Mouse (Mus musculus) thymus, postnatal 0 days (tissue): ENCODE measurements around the gene Cbx1. TPM values are rescaled to one million over a fixed set of nuclear protein-coding genes. Genes with fewer than 3 reads are reported as not detected.

Source experiments
- DNase-seq: peaks from one replicate; pipeline ENCODE4 v3.0.0-alpha.2; 2015; ENCODE audit warnings: low spot score
- polyA plus RNA-seq: library from polyadenylated mRNA; unstranded; fragments of >200 nt; fragmentation: Nextera tagmentation; extraction: Ambion mirVana; gene quantifications from 2 replicates; pipeline ENCODE4 v1.2.1, GENCODE M21; 2015

The Cbx1 gene
- polyA plus RNA-seq: 129 and 132 TPM in 2 replicates

GRCm38 (mm10) chr11:96788871-96789795, at the start of gene Cbx1:
Gene Cbx1, plus strand, starts transcription at chr11:96789127.
- DNase-seq: peak; percentile 90

DNA sequence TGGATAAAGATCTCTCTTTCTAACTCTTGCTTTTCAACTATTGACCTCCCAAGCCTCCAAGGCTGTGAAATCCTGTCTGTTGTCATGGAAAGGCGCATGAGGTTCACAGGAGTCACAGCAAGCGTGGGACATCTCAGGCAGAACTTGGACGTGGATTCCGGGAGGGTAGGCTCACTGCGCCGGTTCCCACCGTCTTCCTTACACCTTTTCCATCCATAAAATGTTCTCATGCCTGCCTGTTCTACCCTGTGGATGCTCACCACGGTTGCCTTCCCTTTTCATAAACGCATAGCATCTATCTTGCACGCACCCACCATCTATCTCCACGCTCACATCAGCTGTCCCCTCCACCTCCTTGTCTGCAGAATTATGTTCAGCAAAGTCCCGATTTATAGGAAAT, 48.1 kb upstream of the Cbx1 start:
- DNase-seq: no peak

DNA sequence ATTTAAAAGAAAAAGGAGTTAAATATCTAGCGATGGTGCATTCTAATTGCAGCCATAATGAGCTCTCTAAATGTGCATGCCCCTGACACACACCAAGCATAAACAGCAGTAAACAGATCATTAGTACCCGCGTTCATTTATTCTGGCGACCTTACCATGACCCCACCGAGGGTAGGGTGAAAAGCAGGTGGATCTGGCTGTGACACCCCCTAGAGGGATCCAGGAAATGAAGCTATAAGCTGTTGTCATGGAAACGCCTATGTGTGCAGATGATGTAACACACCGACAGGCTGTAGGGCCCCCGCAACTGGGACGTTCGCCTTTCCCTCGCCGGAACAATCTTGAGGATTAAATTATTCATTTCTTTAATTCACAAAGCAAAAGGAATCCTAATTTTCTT, 46.9 kb upstream of the Cbx1 start:
- DNase-seq: no peak

DNA sequence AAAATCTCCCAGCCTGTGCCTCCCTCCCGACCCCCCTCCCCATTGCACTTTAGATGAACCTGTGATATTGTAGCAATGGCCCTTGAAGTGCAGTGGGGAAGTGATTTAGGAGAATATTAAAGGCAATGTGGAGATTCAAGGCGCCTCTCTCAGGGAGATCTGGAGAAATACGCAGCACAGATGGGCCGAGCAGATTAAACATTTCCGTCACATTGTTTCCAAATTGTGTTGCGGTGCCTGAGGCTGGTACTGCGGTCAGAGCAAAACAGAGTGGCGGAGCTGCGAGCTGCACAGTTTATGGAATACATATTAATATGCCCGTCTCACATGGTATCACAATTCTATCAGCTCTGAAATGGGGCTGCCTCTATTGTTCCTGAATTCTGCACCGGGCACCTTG, 45.9 kb upstream of the Cbx1 start:
- DNase-seq: no peak

DNA sequence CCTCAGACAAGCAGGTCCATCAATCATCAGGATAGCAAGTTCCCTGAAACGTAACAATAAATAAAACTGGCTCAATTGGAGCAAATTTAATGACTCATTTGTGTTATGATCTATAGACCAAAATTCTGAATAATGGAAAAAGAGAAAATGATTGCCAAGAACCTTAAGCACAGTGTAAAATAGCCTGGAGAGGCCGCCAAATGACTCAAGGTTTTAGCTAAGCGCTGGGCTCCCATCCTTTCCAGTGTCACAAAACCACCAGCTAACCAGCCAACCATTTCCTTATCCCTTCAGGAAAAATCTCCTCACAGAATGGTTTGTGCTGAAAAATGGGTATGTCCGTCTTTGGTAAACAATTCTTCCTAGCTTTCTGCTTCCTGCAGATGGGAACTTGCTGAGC, 45.0 kb upstream of the Cbx1 start:
- DNase-seq: no peak

GRCm38 (mm10) chr11:96746648-96747047, 42.3 kb upstream of the Cbx1 start:
- no peak for DNase-seq

GRCm38 (mm10) chr11:96747555-96747954, 41.4 kb upstream of the Cbx1 start:
- DNase-seq: no peak

DNA sequence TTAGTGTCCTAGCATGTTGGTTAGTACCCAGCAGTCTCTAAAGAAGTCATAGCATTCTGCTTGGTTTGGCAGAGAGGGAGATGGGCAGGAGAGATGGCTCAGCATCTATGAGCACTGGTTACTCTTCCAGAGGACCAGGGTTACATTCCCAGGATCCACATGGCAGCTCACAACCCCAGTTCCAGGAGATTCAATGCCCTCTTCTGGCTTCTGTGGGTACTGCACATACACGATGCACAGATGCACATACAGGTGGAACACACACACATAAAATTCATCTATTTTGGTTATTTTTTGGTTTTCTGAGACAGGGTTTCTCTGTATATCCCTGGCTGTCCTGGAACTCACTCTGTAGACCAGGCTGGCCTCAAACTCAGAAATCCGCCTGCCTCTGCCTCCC, 33.6 kb upstream of the Cbx1 start:
- DNase-seq: no peak

DNA sequence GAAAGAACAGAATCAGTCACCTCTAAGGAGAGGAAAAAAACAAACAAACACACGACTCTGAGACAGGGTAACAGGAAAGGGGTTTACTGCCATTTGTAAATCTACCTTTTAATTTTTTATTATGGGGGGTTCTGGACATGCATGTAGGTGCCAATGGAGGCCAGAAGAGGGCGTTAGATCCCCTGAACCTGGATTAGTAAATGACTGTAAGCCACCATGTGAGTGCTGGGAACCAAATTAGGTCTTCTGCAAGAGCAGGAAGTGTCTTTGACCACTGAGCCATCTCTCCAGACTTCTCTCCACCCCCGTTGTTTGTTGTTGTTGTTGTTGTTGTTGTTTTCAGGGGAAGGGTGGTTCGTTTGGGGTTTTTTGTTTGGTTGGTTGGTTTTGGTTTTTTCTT, 31.5 kb upstream of the Cbx1 start:
- DNase-seq: no peak

- no peak for DNase-seq
Measured at GRCm38 (mm10) chr11:96758402-96758801, 30.5 kb upstream of the Cbx1 start.

DNA sequence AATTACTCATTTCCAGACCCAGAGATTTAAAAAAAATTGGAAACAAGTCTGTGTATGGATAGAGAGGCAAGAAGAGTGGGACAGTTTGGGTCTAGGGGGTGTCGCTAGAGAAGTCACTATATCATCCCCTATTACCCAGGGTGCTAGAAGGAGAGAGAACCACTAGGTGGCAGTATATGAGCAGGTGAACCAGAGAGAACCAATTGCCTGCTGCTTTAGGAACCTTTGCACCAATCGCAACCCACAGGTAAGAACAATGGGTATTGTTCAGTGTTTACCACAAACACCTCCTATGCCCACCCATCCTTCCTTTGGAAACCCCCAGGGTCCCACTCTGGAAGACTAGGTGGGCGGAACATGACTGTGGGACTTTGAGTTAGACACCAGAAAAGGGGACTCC, 28.9 kb upstream of the Cbx1 start:
- peak; percentile 75 for DNase-seq

DNA sequence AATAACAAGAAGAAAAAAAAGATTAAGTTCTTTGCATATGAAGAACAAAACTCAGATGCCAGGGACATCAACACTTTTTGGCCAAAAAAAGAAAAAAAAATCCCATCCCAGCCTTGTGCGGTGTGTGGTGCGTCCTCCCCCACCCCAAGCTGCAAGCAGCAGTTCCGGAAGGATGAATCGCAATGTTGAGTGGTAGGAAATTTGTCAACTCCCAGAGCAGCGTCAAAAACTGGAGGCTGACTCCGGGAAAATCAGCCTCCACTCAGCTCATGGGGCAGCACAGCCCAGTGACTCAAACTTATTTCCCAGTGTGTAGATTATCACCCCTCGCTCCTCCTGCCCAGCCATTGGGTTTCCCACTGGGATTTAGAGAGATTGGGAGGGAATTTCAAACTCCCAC, 26.9 kb upstream of the Cbx1 start:
- DNase-seq: no peak

DNA sequence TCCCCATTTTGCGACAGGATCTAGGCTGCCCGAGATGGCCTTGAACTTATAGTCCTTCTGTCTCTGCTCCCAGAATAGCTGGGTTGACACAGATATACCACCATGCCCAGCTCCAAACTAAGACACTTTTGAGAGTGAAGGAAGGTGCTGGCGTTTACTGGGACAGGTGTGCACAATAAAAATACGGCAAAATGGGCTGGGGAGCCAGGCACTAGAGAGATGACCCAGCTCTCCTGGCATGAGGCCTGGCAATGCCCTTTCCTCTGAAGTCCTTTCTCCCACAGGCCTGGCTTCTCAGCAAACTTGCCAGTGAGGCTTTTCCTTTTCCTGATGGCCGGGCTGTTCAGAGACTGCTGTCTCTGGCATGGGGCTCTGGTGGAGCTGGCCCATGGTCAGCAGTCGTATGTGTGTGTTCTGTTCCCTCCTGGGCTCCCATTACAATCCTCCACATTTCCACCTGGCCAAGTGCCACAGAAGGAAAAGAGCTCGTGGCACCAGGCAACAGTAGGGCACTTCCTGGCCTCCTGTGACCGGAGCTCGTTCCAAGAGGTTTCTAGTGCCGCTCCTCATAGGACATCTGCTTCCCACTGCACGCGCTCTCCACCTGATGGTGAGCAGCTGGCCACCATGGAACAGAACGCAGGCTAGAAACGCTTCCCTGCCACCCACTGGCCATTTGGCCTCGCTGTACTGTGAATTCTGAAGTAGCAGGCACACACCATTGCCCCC, 26.0 kb upstream of the Cbx1 start:
- DNase-seq: no peak

DNA sequence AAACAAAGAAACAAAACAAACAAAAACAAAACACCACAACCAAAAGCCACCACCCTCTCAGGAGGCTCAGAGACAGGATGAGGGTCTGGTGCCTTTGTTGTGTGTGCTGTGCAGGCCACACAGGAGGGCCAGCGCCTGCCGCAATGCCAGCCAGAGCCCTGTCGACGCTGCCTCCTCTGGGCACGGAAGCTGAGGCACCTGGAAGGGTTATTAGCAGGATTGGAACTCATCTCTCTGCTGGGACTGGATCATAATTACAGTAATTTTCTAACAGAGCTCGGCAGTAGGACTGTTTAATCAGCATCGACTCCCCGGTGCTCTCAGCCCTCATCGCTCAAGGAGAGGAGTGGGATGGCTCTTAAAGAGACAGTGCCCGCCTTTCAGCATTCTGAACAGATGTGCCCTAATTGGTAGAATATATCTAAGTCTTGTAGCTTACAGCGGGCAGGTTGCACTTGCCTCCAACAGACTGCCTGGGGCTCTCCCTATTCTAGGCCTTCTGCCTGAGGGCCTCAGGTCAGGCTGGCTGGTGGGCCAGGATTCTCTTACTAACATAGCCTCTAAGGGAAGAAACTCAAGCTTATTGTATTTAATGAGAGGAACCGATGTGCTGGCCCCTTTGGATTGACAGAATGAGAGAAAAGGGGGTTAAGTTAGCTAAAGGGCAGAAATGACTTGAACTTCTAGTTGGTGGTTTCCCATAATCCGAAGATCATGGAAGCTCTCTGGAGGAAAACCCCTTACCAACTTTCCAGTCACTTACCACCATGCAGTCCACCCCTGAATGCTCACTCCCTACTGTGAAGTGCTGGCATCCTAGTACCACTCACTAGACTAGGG, 24.2 kb upstream of the Cbx1 start:
- no peak for DNase-seq

DNA sequence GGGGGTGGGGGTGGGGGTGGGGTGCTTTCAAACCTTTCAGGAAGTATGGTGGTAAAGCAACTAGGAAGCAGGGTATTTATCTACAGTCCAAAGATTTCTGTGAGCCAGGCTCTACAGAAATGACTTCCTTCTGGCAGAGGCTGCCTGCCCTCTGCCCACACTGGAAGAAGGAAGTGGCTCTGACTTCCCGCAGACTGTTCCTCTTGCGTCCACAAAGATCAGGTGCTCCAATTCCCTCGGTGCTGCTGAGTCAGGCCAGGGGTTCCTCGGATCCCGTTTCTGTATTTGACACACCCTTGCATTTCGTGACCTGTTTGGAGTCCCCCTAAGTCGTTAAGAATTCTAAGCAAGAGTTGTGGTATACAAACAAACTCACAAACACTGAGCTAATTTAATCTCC, 23.3 kb upstream of the Cbx1 start:
- no peak for DNase-seq

- no peak for DNase-seq
Measured at GRCm38 (mm10) chr11:96766555-96766954, 22.4 kb upstream of the Cbx1 start.

- DNase-seq: no peak
Measured at GRCm38 (mm10) chr11:96767096-96767495, 21.8 kb upstream of the Cbx1 start.

DNA sequence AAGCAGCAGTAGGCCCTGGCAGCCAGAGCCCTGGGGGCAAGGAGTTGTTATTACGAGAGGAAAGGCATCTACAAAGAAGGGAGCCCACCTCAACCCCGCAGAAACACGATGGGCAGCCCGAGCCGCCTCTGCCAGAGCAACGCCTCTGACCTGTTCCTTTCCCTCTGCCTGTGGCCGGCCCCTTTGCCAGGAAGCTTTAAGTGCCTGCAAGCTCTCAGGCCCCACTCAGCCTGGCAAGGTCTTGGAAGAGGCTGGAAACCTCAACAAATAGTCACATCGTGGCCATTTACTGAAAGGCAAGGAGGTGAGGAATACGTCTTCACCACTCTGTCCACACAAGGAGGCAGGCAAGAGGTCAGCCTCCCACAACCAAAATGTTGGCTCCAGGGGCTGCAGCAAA, 20.7 kb upstream of the Cbx1 start:
- DNase-seq: no peak

- DNase-seq: no peak
Measured at GRCm38 (mm10) chr11:96771274-96771975, 17.5 kb upstream of the Cbx1 start.

GRCm38 (mm10) chr11:96772413-96772812, 16.5 kb upstream of the Cbx1 start:
- no peak for DNase-seq

GRCm38 (mm10) chr11:96774536-96774935, 14.4 kb upstream of the Cbx1 start:
- DNase-seq: peak; percentile 18
